Mouse (Mus musculus) heart, embryonic 16.5 days (tissue): ENCODE results near the gene Nop10. TPM values are rescaled to one million over a fixed set of nuclear protein-coding genes. Genes with fewer than 3 reads are reported as not detected.

Source experiments
- ATAC-seq: fragments of 200-750 bp; cut with Nextera tagmentation; replicated peaks from 2 replicates; pipeline ENCODE4 v1.8.0; 2017; ENCODE audit warnings: moderate number of reproducible peaks; ENCODE audit not compliant: insufficient read depth, low FRiP score; ENCODE audit errors: extremely low read depth
- H3K27ac ChIP-seq: fragments of 300-500 bp; sonication (generic); 2 replicates; pipeline ENCODE4 v1.5.1; 2014; ENCODE audit warnings: mild to moderate bottlenecking, low read length, control low read depth, moderate library complexity
- H3K27me3 ChIP-seq: fragments of 300-500 bp; sonication (generic); 2 replicates; pipeline ENCODE4 v1.6.1; 2014; ENCODE audit warnings: low read length, mixed read lengths; ENCODE audit not compliant: control insufficient read depth, insufficient read depth
- H3K36me3 ChIP-seq: fragments of 300-500 bp; sonication (generic); 2 replicates; pipeline ENCODE4 v1.6.1; 2014; ENCODE audit not compliant: control insufficient read depth, insufficient read depth
- H3K4me1 ChIP-seq: fragments of 300-500 bp; sonication (generic); 2 replicates; pipeline ENCODE4 v1.6.1; 2014; ENCODE audit warnings: low read length, mixed read lengths; ENCODE audit not compliant: control insufficient read depth, insufficient read depth
- H3K4me2 ChIP-seq: fragments of 300-500 bp; sonication (generic); 2 replicates; pipeline ENCODE4 v1.6.1; 2014; ENCODE audit warnings: low read depth, mild to moderate bottlenecking, control low read depth, low read length
- H3K4me3 ChIP-seq: fragments of 300-500 bp; sonication (generic); 2 replicates; pipeline ENCODE4 v1.5.1; 2014; ENCODE audit warnings: mild to moderate bottlenecking, control low read depth, low read length
- H3K9ac ChIP-seq: fragments of 300-500 bp; sonication (generic); 2 replicates; pipeline ENCODE4 v1.6.1; 2014; ENCODE audit warnings: low read length, control low read depth
- H3K9me3 ChIP-seq: fragments of 300-500 bp; sonication (generic); replicated peaks from 2 replicates; pipeline ENCODE4 v1.6.1; 2016; ENCODE audit warnings: low read length; ENCODE audit not compliant: control insufficient read depth
- WGBS: fragments of 180-500 bp; shearing (Covaris S2); extraction: QIAGEN DNeasy Blood & Tissue Kit; methylation state at CpG from one replicate; pipeline ENCODE4 v1.1.7; 2014; 5-methylcytosine and 5-hydroxymethylcytosine counted together
- polyA plus RNA-seq: library from polyadenylated mRNA; unstranded; fragments of >200 nt; fragmentation: Nextera tagmentation; extraction: Ambion mirVana; gene quantifications from 2 replicates; pipeline ENCODE4 v1.2.1, GENCODE M21; 2015

Nop10 gene
- polyA plus RNA-seq, 1 experiment from 2014 or later = 169 TPM

- H3K4me2 ChIP-seq = no peak within 1 kb of the TSS
- no peaks in the 10 kb centered on the region for H3K27me3 ChIP-seq
- H3K4me1 ChIP-seq = peaks cover 9% of the 10 kb centered on the region
- H3K36me3 ChIP-seq = no peaks in the 10 kb centered on the region
- H3K27ac ChIP-seq = no peak within 1 kb of the TSS
- no peak within 1 kb of the TSS for H3K4me3 ChIP-seq
- no peaks in the 10 kb centered on the region for H3K9me3 ChIP-seq
- no peak for ATAC-seq
- WGBS = 69% methylated on average over 10 of the region's 10 CpGs
- H3K9ac ChIP-seq = no peak within 1 kb of the TSS
These were observed 2.3 kb upstream of the Nop10 start, which contains the start of gene Nutm1 for GRCm38 (mm10) chr2:112259241-112259962. Gene Nutm1, minus strand, starts transcription at chr2:112259291.

GRCm38 (mm10) chr2:112262779-112263295 lies 1.1 kb downstream of the Nop10 start:
- H3K4me3 ChIP-seq = peak overlapping the region; percentile 79
- H3K9me3 ChIP-seq = no peaks in the 10 kb centered on the region
- peak overlapping the region; percentile 71 for H3K4me2 ChIP-seq
- peaks cover 16% of the 10 kb centered on the region for H3K4me1 ChIP-seq
- H3K27ac ChIP-seq = no peak overlapping the region
- H3K9ac ChIP-seq = peak overlapping the region; percentile 82; the same call in 1 of the 2 replicates
- 29% methylated on average over 4 of the region's 4 CpGs for WGBS
- H3K36me3 ChIP-seq = no peaks in the 10 kb centered on the region
- no peak for ATAC-seq
- H3K27me3 ChIP-seq = no peaks in the 10 kb centered on the region

- WGBS = 67% methylated on average over 4 of the region's 4 CpGs
- H3K9ac ChIP-seq = no peak overlapping the region
These were observed 2.6 kb downstream of the Nop10 start for GRCm38 (mm10) chr2:112264364-112264763.

GRCm38 (mm10) chr2:112265448-112266241 lies 3.9 kb downstream of the Nop10 start, which contains the start of gene Slc12a6:
Gene Slc12a6, plus strand, starts transcription at chr2:112265825.
- Histone ChIP-seq H3K27me3 (no peaks in the 10 kb centered on the region), H3K4me1 (peaks cover 24% of the 10 kb centered on the region), H3K36me3 (no peaks in the 10 kb centered on the region), H3K4me3 (peak within 1 kb of the TSS; percentile 84), H3K9ac (peak within 1 kb of the TSS; percentile 91), H3K9me3 (no peaks in the 10 kb centered on the region), H3K4me2 (peak within 1 kb of the TSS; percentile 72), H3K27ac (peak within 1 kb of the TSS; percentile 98)
- WGBS = under 1% methylated on average over 80 of the region's 85 CpGs
- ATAC-seq = peak; percentile 91

More at GRCm38 (mm10) chr2:112264364-112264763, 2.6 kb downstream of the Nop10 start:
- H3K27me3 ChIP-seq = no peaks in the 10 kb centered on the region
- H3K4me1 ChIP-seq = peaks cover 19% of the 10 kb centered on the region
- no peaks in the 10 kb centered on the region for H3K9me3 ChIP-seq
- ATAC-seq = no peak
- H3K27ac ChIP-seq = no peak overlapping the region
- H3K4me2 ChIP-seq = no peak overlapping the region
- H3K4me3 ChIP-seq = no peak overlapping the region
- H3K36me3 ChIP-seq = no peaks in the 10 kb centered on the region

GRCm38 (mm10) chr2:112266242-112266592 lies 4.5 kb downstream of the Nop10 start, which contains the start of gene Gm21985:
Gene Gm21985, plus strand, starts transcription at chr2:112266314.
- Histone ChIP-seq H3K4me3 (peak within 1 kb of the TSS; percentile 84), H3K9me3 (no peaks in the 10 kb centered on the region), H3K9ac (peak within 1 kb of the TSS; percentile 91), H3K36me3 (no peaks in the 10 kb centered on the region), H3K27me3 (no peaks in the 10 kb centered on the region), H3K4me2 (peak within 1 kb of the TSS; percentile 72), H3K27ac (peak within 1 kb of the TSS; percentile 98), H3K4me1 (peaks cover 25% of the 10 kb centered on the region)
- under 1% methylated on average over 11 of the region's 11 CpGs for WGBS
- ATAC-seq = peak; percentile 26

- 16% methylated on average over 10 of the region's 10 CpGs for WGBS
- no peak for ATAC-seq
- Histone ChIP-seq H3K9ac (peak overlapping the region; percentile 91), H3K9me3 (no peaks in the 10 kb centered on the region), H3K4me2 (peak overlapping the region; percentile 72), H3K4me1 (peaks cover 28% of the 10 kb centered on the region), H3K27me3 (no peaks in the 10 kb centered on the region), H3K36me3 (no peaks in the 10 kb centered on the region), H3K4me3 (peak overlapping the region; percentile 84), H3K27ac (peak overlapping the region; percentile 98)
These were observed 5.1 kb downstream of the Nop10 start for GRCm38 (mm10) chr2:112266780-112267179.

GRCm38 (mm10) chr2:112267547-112268269 lies 6.0 kb downstream of the Nop10 start:
- Histone ChIP-seq H3K36me3 (no peaks in the 10 kb centered on the region), H3K9ac (peak overlapping the region; percentile 91), H3K9me3 (no peaks in the 10 kb centered on the region), H3K4me2 (peak overlapping the region; percentile 72), H3K4me3 (peak overlapping the region; percentile 84), H3K27me3 (no peaks in the 10 kb centered on the region), H3K27ac (peak overlapping the region; percentile 45; the same call in 1 of the 2 replicates), H3K4me1 (peaks cover 26% of the 10 kb centered on the region)
- no peak for ATAC-seq
- WGBS = 41% methylated on average over 8 of the region's 8 CpGs

GRCm38 (mm10) chr2:112270011-112270410 lies 8.3 kb downstream of the Nop10 start:
- WGBS = 49% methylated on average over 2 of the region's 2 CpGs
- peak; percentile 30 for ATAC-seq
- Histone ChIP-seq H3K36me3 (peaks cover 4% of the 10 kb centered on the region; the same call in 1 of the 2 replicates), H3K4me1 (peaks cover 21% of the 10 kb centered on the region), H3K27ac (peak overlapping the region; percentile 83), H3K27me3 (no peaks in the 10 kb centered on the region), H3K4me2 (peak overlapping the region; percentile 32; the same call in 1 of the 2 replicates), H3K4me3 (no peak overlapping the region), H3K9ac (no peak overlapping the region), H3K9me3 (no peaks in the 10 kb centered on the region)
